Mouse (Mus musculus): ENCODE results near the gene Csf2rb2.

GRCm38 (mm10) chr15:78254751-78255150, 50.8 kb downstream of the Csf2rb2 start:
- TF ChIP-seq CTCF (IDR thresholded peaks at IDR 0.05; ENCODE audit: low read depth, low read length): peak; percentile 46
- no peak for TF ChIP-seq POLR2A (IDR thresholded peaks at IDR 0.05; ENCODE audit: extremely low read depth, insufficient read depth, low read length)
